ENCODE assay signal across 8 mouse cellular contexts in the genomic region with DNA sequence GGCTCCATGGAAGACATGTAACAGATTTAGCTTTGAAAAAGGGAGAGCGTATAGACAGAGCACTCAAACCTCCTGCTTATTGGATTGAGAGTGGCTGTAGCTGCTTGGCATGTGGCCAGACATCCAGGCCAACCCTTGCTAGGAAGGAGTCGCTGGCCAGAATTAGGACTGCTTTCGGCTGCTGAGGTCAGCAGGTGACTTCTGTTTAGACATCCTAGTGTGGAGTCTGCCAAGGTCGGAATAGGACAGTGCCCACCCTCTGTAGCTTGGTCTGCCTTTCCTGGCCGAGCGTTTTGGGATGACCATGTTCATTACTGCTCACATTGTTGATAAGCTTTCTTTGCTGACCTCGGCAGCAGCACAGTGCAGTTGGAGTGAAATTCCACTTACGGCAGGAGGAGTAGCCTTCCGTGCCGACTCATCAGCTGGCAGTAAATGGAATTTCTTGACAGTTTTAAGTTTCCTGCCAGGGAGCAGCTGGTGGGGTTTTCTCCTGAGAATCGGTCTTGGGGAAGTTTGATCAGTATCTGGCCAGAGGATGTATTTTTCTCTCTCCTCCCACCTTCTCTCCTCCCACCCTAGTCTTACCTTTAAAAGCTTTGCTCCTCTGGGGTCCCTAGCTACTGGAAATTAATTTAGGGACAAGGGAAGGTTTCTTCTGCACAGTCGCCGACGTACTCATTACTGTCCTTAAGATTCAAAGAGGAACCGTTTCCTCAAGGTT.
DNase-seq lines count a peak whose midpoint lies in the region; ATAC-seq and TF ChIP-seq lines count a peak whose summit lies in the region.

No protein-coding gene starts in this region.

- no peak overlapping the region for H3K4me2 ChIP-seq in intestine, embryonic 14.5 days (ENCODE audit: low read length)
- H3K4me2 ChIP-seq in intestine, postnatal 0 days (replicated peaks; ENCODE audit: low read depth): no peak overlapping the region
- H3K4me2 ChIP-seq in forebrain, embryonic 16.5 days (ENCODE audit: low read length): peak overlapping the region; percentile 6; the same call in 1 of the 2 replicates

- 49% methylated on average over 15 of the region's 15 CpGs for WGBS in intestine, embryonic 14.5 days
- 58% methylated on average over 15 of the region's 15 CpGs for WGBS in intestine, postnatal 0 days
- 43% methylated on average over 15 of the region's 15 CpGs for WGBS in forebrain, embryonic 16.5 days

- H3K27ac ChIP-seq in intestine, embryonic 14.5 days (ENCODE audit: low read depth): no peak overlapping the region
- no peak overlapping the region for H3K27ac ChIP-seq in intestine, postnatal 0 days (ENCODE audit: low read depth, low read length)
- H3K27ac ChIP-seq in forebrain, embryonic 16.5 days (ENCODE audit: low read length): peak overlapping the region; percentile 74

- no peak for ATAC-seq in intestine, embryonic 14.5 days (replicated peaks; ENCODE audit: low FRiP score, low TSS enrichment, low read depth)
- no peak for ATAC-seq in intestine, postnatal 0 days
- ATAC-seq in forebrain, embryonic 16.5 days: peak; percentile 61
- no peak for ATAC-seq in frontal cortex, adult (ENCODE audit: low TSS enrichment)

- no peak overlapping the region for H3K4me3 ChIP-seq in intestine, embryonic 14.5 days (ENCODE audit: low read depth, low read length)
- H3K4me3 ChIP-seq in intestine, postnatal 0 days (ENCODE audit: low read depth, low read length): no peak overlapping the region
- H3K4me3 ChIP-seq in forebrain, embryonic 16.5 days (replicated peaks; ENCODE audit: low read length): no peak overlapping the region

- H3K9ac ChIP-seq in intestine, embryonic 14.5 days (ENCODE audit: low read length): no peak overlapping the region
- H3K9ac ChIP-seq in intestine, postnatal 0 days (ENCODE audit: low read depth, low read length): no peak overlapping the region
- no peak overlapping the region for H3K9ac ChIP-seq in forebrain, embryonic 16.5 days (replicated peaks; ENCODE audit: low read depth, low read length)

- peaks cover 7% of the 10 kb centered on the region; the same call in 1 of the 2 replicates for H3K4me1 ChIP-seq in intestine, embryonic 14.5 days (replicated peaks; ENCODE audit: control insufficient read depth, insufficient read depth, low read length)
- no peaks in the 10 kb centered on the region for H3K4me1 ChIP-seq in intestine, postnatal 0 days (replicated peaks; ENCODE audit: control insufficient read depth, insufficient read depth, low read length)
- H3K4me1 ChIP-seq in forebrain, embryonic 16.5 days (replicated peaks; ENCODE audit: control insufficient read depth, insufficient read depth, low read length): peaks cover 12% of the 10 kb centered on the region

- no peaks in the 10 kb centered on the region for H3K36me3 ChIP-seq in intestine, embryonic 14.5 days (ENCODE audit: control insufficient read depth, insufficient read depth, low read length)
- H3K36me3 ChIP-seq in intestine, postnatal 0 days (ENCODE audit: control insufficient read depth, insufficient read depth): no peaks in the 10 kb centered on the region
- H3K36me3 ChIP-seq in forebrain, embryonic 16.5 days (ENCODE audit: control insufficient read depth, insufficient read depth): no peaks in the 10 kb centered on the region

- peak; percentile 62 for DNase-seq in intestine, embryonic 14.5 days (ENCODE audit: low spot score)
- peak; percentile 4 for DNase-seq in adrenal gland, adult 8-10 months
- peak; percentile 80 for DNase-seq in heart, postnatal 4 days
- peak; percentile 40 for DNase-seq in lung, postnatal 36 days
- DNase-seq in spleen, postnatal 14 days (ENCODE audit: low spot score in 2 of 2): no peak

- no peaks in the 10 kb centered on the region for H3K9me3 ChIP-seq in intestine, embryonic 14.5 days (ENCODE audit: control insufficient read depth, low read length)
- H3K9me3 ChIP-seq in intestine, postnatal 0 days (ENCODE audit: control insufficient read depth): no peaks in the 10 kb centered on the region
- no peaks in the 10 kb centered on the region for H3K9me3 ChIP-seq in forebrain, embryonic 16.5 days (ENCODE audit: control insufficient read depth, low read length)

- no peak for TF ChIP-seq CTCF in intestine, postnatal 0 days (IDR thresholded peaks at IDR 0.05; ENCODE audit: low read depth)

- no peaks in the 10 kb centered on the region for H3K27me3 ChIP-seq in intestine, embryonic 14.5 days (replicated peaks; ENCODE audit: control insufficient read depth, insufficient read depth, low read length)
- no peaks in the 10 kb centered on the region for H3K27me3 ChIP-seq in intestine, postnatal 0 days (replicated peaks; ENCODE audit: control insufficient read depth, insufficient read depth, low read length)
- H3K27me3 ChIP-seq in forebrain, embryonic 16.5 days (replicated peaks; ENCODE audit: control insufficient read depth, insufficient read depth, low read length): no peaks in the 10 kb centered on the region

Comparison
In these comparisons a context has a peak if more than half of its experiments do, and no peak if none do; other contexts are left out.
1. DNase-seq: peak in intestine, embryonic 14.5 days (single experiment), adrenal gland, adult 8-10 months (single experiment), heart, postnatal 4 days (single experiment) and lung, postnatal 36 days (single experiment); none in spleen, postnatal 14 days (0 of 2).